Mouse (Mus musculus): ENCODE data around the gene Tbrg1.

Tbrg1 gene

GRCm38 (mm10) chr9:37656931-37657481 is at the start of gene Tbrg1:
TSS of gene Tbrg1 (minus strand) at chr9:37657312.
- DNase-seq (ENCODE audit: low spot score in 2 of 2): peak; percentile 64 to 68

- no peak for DNase-seq (ENCODE audit: low spot score in 2 of 2)
Measured at GRCm38 (mm10) chr9:37689970-37690686, 33.0 kb upstream of the Tbrg1 start.

GRCm38 (mm10) chr9:37687941-37688303 is 30.8 kb upstream of the Tbrg1 start:
- no peak for DNase-seq (ENCODE audit: low spot score in 2 of 2)

GRCm38 (mm10) chr9:37687288-37687940 is 30.3 kb upstream of the Tbrg1 start:
- DNase-seq (ENCODE audit: low spot score in 2 of 2): no peak

- DNase-seq (ENCODE audit: low spot score in 2 of 2): no peak
Measured at GRCm38 (mm10) chr9:37681123-37681522, 24.0 kb upstream of the Tbrg1 start.

GRCm38 (mm10) chr9:37675287-37675686 is 18.2 kb upstream of the Tbrg1 start:
- peak in 1 of 2 experiments; percentile 21 for DNase-seq (ENCODE audit: low spot score in 2 of 2)

GRCm38 (mm10) chr9:37670261-37670660 is 13.1 kb upstream of the Tbrg1 start:
- DNase-seq (ENCODE audit: low spot score in 2 of 2): no peak

GRCm38 (mm10) chr9:37669678-37670077 is 12.6 kb upstream of the Tbrg1 start:
- DNase-seq (ENCODE audit: low spot score in 2 of 2): no peak

GRCm38 (mm10) chr9:37669115-37669514 is 12.0 kb upstream of the Tbrg1 start, which contains the start of gene Panx3:
TSS of gene Panx3 (minus strand) at chr9:37669235.
- DNase-seq (ENCODE audit: low spot score in 2 of 2): no peak

GRCm38 (mm10) chr9:37666045-37666444 is 8.9 kb upstream of the Tbrg1 start:
- no peak for DNase-seq (ENCODE audit: low spot score in 2 of 2)

GRCm38 (mm10) chr9:37664604-37665003 is 7.5 kb upstream of the Tbrg1 start:
- DNase-seq (ENCODE audit: low spot score in 2 of 2): no peak

GRCm38 (mm10) chr9:37663210-37663609 is 6.1 kb upstream of the Tbrg1 start:
- DNase-seq (ENCODE audit: low spot score in 2 of 2): no peak

- no peak for DNase-seq (ENCODE audit: low spot score in 2 of 2)
Measured at GRCm38 (mm10) chr9:37659413-37659812, 2.3 kb upstream of the Tbrg1 start.

- DNase-seq (ENCODE audit: low spot score in 2 of 2): no peak
Measured at GRCm38 (mm10) chr9:37656439-37656881, 652 bp downstream of the Tbrg1 start.

GRCm38 (mm10) chr9:37655961-37656360 is 1.2 kb downstream of the Tbrg1 start:
- no peak for DNase-seq (ENCODE audit: low spot score in 2 of 2)

GRCm38 (mm10) chr9:37653836-37654235 is 3.3 kb downstream of the Tbrg1 start:
- no peak for DNase-seq (ENCODE audit: low spot score in 2 of 2)

GRCm38 (mm10) chr9:37650639-37651038 is 6.5 kb downstream of the Tbrg1 start:
- DNase-seq (ENCODE audit: low spot score in 2 of 2): no peak

- DNase-seq (ENCODE audit: low spot score in 2 of 2): no peak
Measured at GRCm38 (mm10) chr9:37646246-37646645, 10.9 kb downstream of the Tbrg1 start.

GRCm38 (mm10) chr9:37638721-37639120 is 18.4 kb downstream of the Tbrg1 start:
- DNase-seq (ENCODE audit: low spot score in 2 of 2): no peak

GRCm38 (mm10) chr9:37636800-37637542 is 20.1 kb downstream of the Tbrg1 start:
- no peak for DNase-seq (ENCODE audit: low spot score in 2 of 2)

- DNase-seq (ENCODE audit: low spot score in 2 of 2): peak in 1 of 2 experiments; percentile 42
Measured at GRCm38 (mm10) chr9:37636335-37636734, 20.8 kb downstream of the Tbrg1 start.

- DNase-seq (ENCODE audit: low spot score in 2 of 2): no peak
Measured at GRCm38 (mm10) chr9:37634269-37634668, 22.8 kb downstream of the Tbrg1 start.
